Mouse (Mus musculus) testis, adult 2 months (tissue): ENCODE data around the gene Trim59.

Experiments
- CTCF ChIP-seq: fragments of 200-500 bp; IDR thresholded peaks from 2 replicates; pipeline ENCODE4 v1.5.1; 2012; ENCODE audit warnings: low read depth, mild to moderate bottlenecking, inconsistent platforms, low read length, moderate library complexity; ENCODE audit not compliant: control insufficient read depth, insufficient read depth, insufficient replicate concordance
- POLR2A ChIP-seq: fragments of 200-500 bp; IDR thresholded peaks from 2 replicates; pipeline ENCODE4 v1.6.1; 2012; ENCODE audit warnings: low read depth, mild to moderate bottlenecking, inconsistent platforms, low read length, moderate library complexity; ENCODE audit not compliant: control insufficient read depth

- TF ChIP-seq POLR2A (peak; percentile 72), CTCF (no peak)
Measured at GRCm38 (mm10) chr3:69044645-69045399, at the start of gene Trim59.
